Mouse (Mus musculus): Measurements from ENCODE around the gene Doc2b. TPM values are rescaled to one million over a fixed set of nuclear protein-coding genes. Genes with fewer than 3 reads are reported as not detected.

The Doc2b gene
- polyA plus RNA-seq (2015; fragmentation: Nextera tagmentation; extraction: Ambion mirVana): not detected in 2 replicates

- WGBS (ENCODE audit: insufficient replicate concordance): 9% methylated on average over 17 of the region's 37 CpGs
- Histone ChIP-seq H3K9ac (replicated peaks) (no peak within 1 kb of the TSS), H3K27ac (ENCODE audit: low read depth) (no peak within 1 kb of the TSS), H3K27me3 (ENCODE audit: insufficient read depth, low read length) (peaks cover 45% of the 10 kb centered on the region), H3K4me2 (ENCODE audit: low read depth, low read length) (peak within 1 kb of the TSS; percentile 57), H3K9me3 (ENCODE audit: low read length) (no peaks in the 10 kb centered on the region), H3K4me1 (ENCODE audit: insufficient read depth) (no peaks in the 10 kb centered on the region; the same call in 1 of the 2 replicates), H3K4me3 (ENCODE audit: low read depth, low read length) (peak within 1 kb of the TSS; percentile 33), H3K36me3 (replicated peaks; ENCODE audit: insufficient read depth, low read length) (no peaks in the 10 kb centered on the region)
- peak; percentile 47 for ATAC-seq
- DNase-seq: peak; percentile 21
- no peak for TF ChIP-seq EP300 (IDR thresholded peaks at IDR 0.05; ENCODE audit: low read depth)
- no peak for TF ChIP-seq CTCF (IDR thresholded peaks at IDR 0.05; ENCODE audit: low read depth)
Observed at GRCm38 (mm10) chr11:75796029-75796445, at the start of gene Doc2b. Doc2b (minus strand) TSS chr11:75796049.

GRCm38 (mm10) chr11:75842904-75843619 is 47.2 kb upstream of the Doc2b start:
- Histone ChIP-seq H3K4me1 (ENCODE audit: insufficient read depth) (no peaks in the 10 kb centered on the region), H3K36me3 (replicated peaks; ENCODE audit: insufficient read depth, low read length) (no peaks in the 10 kb centered on the region), H3K27ac (ENCODE audit: low read depth) (no peak overlapping the region), H3K9ac (replicated peaks) (no peak overlapping the region), H3K4me3 (ENCODE audit: low read depth, low read length) (no peak overlapping the region), H3K4me2 (ENCODE audit: low read depth, low read length) (no peak overlapping the region), H3K9me3 (ENCODE audit: low read length) (no peaks in the 10 kb centered on the region), H3K27me3 (ENCODE audit: insufficient read depth, low read length) (no peaks in the 10 kb centered on the region)
- ATAC-seq (no peak), DNase-seq (no peak)
- WGBS (ENCODE audit: insufficient replicate concordance): 81% methylated on average over 4 of the region's 4 CpGs
- no peak for TF ChIP-seq CTCF (IDR thresholded peaks at IDR 0.05; ENCODE audit: low read depth)
- no peak for TF ChIP-seq EP300 (IDR thresholded peaks at IDR 0.05; ENCODE audit: low read depth)

- DNase-seq: no peak
- WGBS (ENCODE audit: insufficient replicate concordance): 75% methylated on average over 3 of the region's 3 CpGs
- H3K9me3 ChIP-seq (ENCODE audit: low read length): no peaks in the 10 kb centered on the region
- no peaks in the 10 kb centered on the region for H3K27me3 ChIP-seq (ENCODE audit: insufficient read depth, low read length)
- no peak overlapping the region for H3K4me2 ChIP-seq (ENCODE audit: low read depth, low read length)
- H3K36me3 ChIP-seq (replicated peaks; ENCODE audit: insufficient read depth, low read length): no peaks in the 10 kb centered on the region
- no peak overlapping the region for H3K27ac ChIP-seq (ENCODE audit: low read depth)
- H3K4me3 ChIP-seq (ENCODE audit: low read depth, low read length): no peak overlapping the region
- H3K4me1 ChIP-seq (ENCODE audit: insufficient read depth): no peaks in the 10 kb centered on the region
- TF ChIP-seq EP300 (IDR thresholded peaks at IDR 0.05; ENCODE audit: low read depth) (no peak), CTCF (IDR thresholded peaks at IDR 0.05; ENCODE audit: low read depth) (no peak)
- ATAC-seq: no peak
- no peak overlapping the region for H3K9ac ChIP-seq (replicated peaks)
Observed at GRCm38 (mm10) chr11:75841503-75841902, 45.7 kb upstream of the Doc2b start.

GRCm38 (mm10) chr11:75839536-75840430 is 43.9 kb upstream of the Doc2b start:
- WGBS (ENCODE audit: insufficient replicate concordance): 75% methylated on average over 12 of the region's 12 CpGs
- Histone ChIP-seq H3K27ac (ENCODE audit: low read depth) (no peak overlapping the region), H3K4me1 (ENCODE audit: insufficient read depth) (no peaks in the 10 kb centered on the region), H3K36me3 (replicated peaks; ENCODE audit: insufficient read depth, low read length) (no peaks in the 10 kb centered on the region), H3K9ac (replicated peaks) (no peak overlapping the region), H3K4me2 (ENCODE audit: low read depth, low read length) (no peak overlapping the region), H3K4me3 (ENCODE audit: low read depth, low read length) (no peak overlapping the region), H3K9me3 (ENCODE audit: low read length) (no peaks in the 10 kb centered on the region), H3K27me3 (ENCODE audit: insufficient read depth, low read length) (no peaks in the 10 kb centered on the region)
- no peak for TF ChIP-seq EP300 (IDR thresholded peaks at IDR 0.05; ENCODE audit: low read depth)
- TF ChIP-seq CTCF (IDR thresholded peaks at IDR 0.05; ENCODE audit: low read depth): no peak
- ATAC-seq (no peak), DNase-seq (no peak)

GRCm38 (mm10) chr11:75838861-75839426 is 43.1 kb upstream of the Doc2b start:
- no peaks in the 10 kb centered on the region for H3K36me3 ChIP-seq (replicated peaks; ENCODE audit: insufficient read depth, low read length)
- no peak for TF ChIP-seq CTCF (IDR thresholded peaks at IDR 0.05; ENCODE audit: low read depth)
- no peak for TF ChIP-seq EP300 (IDR thresholded peaks at IDR 0.05; ENCODE audit: low read depth)
- ATAC-seq (no peak), DNase-seq (no peak)
- no peaks in the 10 kb centered on the region for H3K27me3 ChIP-seq (ENCODE audit: insufficient read depth, low read length)
- H3K9ac ChIP-seq (replicated peaks): no peak overlapping the region
- H3K27ac ChIP-seq (ENCODE audit: low read depth): no peak overlapping the region
- H3K9me3 ChIP-seq (ENCODE audit: low read length): no peaks in the 10 kb centered on the region
- 62% methylated on average over 10 of the region's 10 CpGs for WGBS (ENCODE audit: insufficient replicate concordance)
- H3K4me2 ChIP-seq (ENCODE audit: low read depth, low read length): no peak overlapping the region
- no peak overlapping the region for H3K4me3 ChIP-seq (ENCODE audit: low read depth, low read length)
- H3K4me1 ChIP-seq (ENCODE audit: insufficient read depth): no peaks in the 10 kb centered on the region

GRCm38 (mm10) chr11:75836240-75836610 is 40.4 kb upstream of the Doc2b start:
- H3K27ac ChIP-seq (ENCODE audit: low read depth): no peak overlapping the region
- ATAC-seq: no peak
- WGBS (ENCODE audit: insufficient replicate concordance): 64% methylated on average over 11 of the region's 11 CpGs
- H3K4me3 ChIP-seq (ENCODE audit: low read depth, low read length): no peak overlapping the region
- H3K4me2 ChIP-seq (ENCODE audit: low read depth, low read length): no peak overlapping the region
- no peaks in the 10 kb centered on the region for H3K36me3 ChIP-seq (replicated peaks; ENCODE audit: insufficient read depth, low read length)
- DNase-seq: no peak
- H3K9ac ChIP-seq (replicated peaks): no peak overlapping the region
- no peak for TF ChIP-seq CTCF (IDR thresholded peaks at IDR 0.05; ENCODE audit: low read depth)
- TF ChIP-seq EP300 (IDR thresholded peaks at IDR 0.05; ENCODE audit: low read depth): no peak
- no peaks in the 10 kb centered on the region for H3K9me3 ChIP-seq (ENCODE audit: low read length)
- H3K27me3 ChIP-seq (ENCODE audit: insufficient read depth, low read length): no peaks in the 10 kb centered on the region
- H3K4me1 ChIP-seq (ENCODE audit: insufficient read depth): no peaks in the 10 kb centered on the region

All from liver, postnatal 0 days (tissue).